Comparison of ENCODE assay signal across 7 mouse cellular contexts in the genomic region with DNA sequence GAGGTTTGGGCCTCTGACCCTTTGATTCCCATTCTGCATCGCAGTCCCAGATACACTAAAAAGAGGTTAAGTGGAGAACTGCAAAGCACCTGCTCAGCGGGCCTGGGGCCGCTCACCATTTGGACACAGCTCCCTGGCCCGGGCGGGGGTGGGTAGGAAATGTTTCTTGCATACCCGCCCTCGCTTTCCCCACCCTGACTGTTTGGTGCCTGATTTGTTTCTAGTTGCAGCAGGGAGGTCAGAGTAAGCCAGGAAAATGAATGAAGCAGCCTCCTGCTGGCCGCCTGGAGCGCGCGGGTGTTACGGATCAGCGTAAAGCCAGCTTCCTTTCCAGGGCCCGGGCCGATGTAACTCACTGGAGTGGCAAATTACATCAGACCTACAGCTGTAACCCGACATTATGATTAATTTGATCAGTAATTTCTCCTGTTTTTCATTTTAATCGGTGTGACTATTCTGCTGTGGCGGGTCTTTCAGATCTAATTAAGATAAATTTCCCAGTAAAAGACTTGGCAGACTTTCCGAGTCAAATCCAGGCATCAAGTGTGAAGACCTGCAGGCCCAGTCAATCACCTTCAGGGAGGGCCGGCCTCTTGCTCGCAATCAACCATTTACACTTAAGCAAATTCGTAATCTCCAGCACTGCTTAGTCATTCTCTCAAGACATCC.
A peak's percentile ranks its signal among the peaks of the same experiment; 100 is the strongest.
DNase-seq lines count a peak whose midpoint lies in the region; ATAC-seq and TF ChIP-seq lines count a peak whose summit lies in the region.

No protein-coding gene starts in this region.

- no peaks in the 10 kb centered on the region for H3K4me1 ChIP-seq in liver, embryonic 11.5 days (replicated peaks; ENCODE audit: control insufficient read depth, insufficient read depth, low read length)
- H3K4me1 ChIP-seq in kidney, embryonic 16.5 days (ENCODE audit: insufficient read depth, low read length): peaks cover 6% of the 10 kb centered on the region; the same call in 1 of the 2 replicates
- no peaks in the 10 kb centered on the region for H3K4me1 ChIP-seq in neural tube, embryonic 11.5 days (ENCODE audit: control insufficient read depth, insufficient read depth, low read length)

- DNase-seq in liver, embryonic 11.5 days (ENCODE audit: low spot score): peak; percentile 33
- no peak for DNase-seq in liver
- DNase-seq in cerebellum, postnatal 4 days (ENCODE audit: low spot score in 2 of 2): peak; percentile 27 to 61
- peak; percentile 19 to 21 for DNase-seq in frontal cortex, postnatal 36 days (ENCODE audit: low spot score in 2 of 2)
- peak; percentile 72 for DNase-seq in neural tube, embryonic 11.5 days (ENCODE audit: low spot score)
- no peak for DNase-seq in gastrocnemius, adult 2 months

- no peaks in the 10 kb centered on the region for H3K36me3 ChIP-seq in liver, embryonic 11.5 days (ENCODE audit: control insufficient read depth, insufficient read depth, low read length)
- H3K36me3 ChIP-seq in kidney, embryonic 16.5 days (ENCODE audit: insufficient read depth, low read length): no peaks in the 10 kb centered on the region
- H3K36me3 ChIP-seq in neural tube, embryonic 11.5 days (ENCODE audit: control insufficient read depth, insufficient read depth, low read length): no peaks in the 10 kb centered on the region

- 19% methylated on average over 22 of the region's 22 CpGs for WGBS in liver, embryonic 11.5 days
- WGBS in kidney, embryonic 16.5 days: 4% methylated on average over 22 of the region's 22 CpGs
- 5% methylated on average over 22 of the region's 22 CpGs for WGBS in neural tube, embryonic 11.5 days

- H3K27ac ChIP-seq in liver, embryonic 11.5 days (ENCODE audit: low read depth, low read length): no peak overlapping the region
- no peak overlapping the region for H3K27ac ChIP-seq in kidney, embryonic 16.5 days (ENCODE audit: low read length)
- no peak overlapping the region for H3K27ac ChIP-seq in neural tube, embryonic 11.5 days (ENCODE audit: low read depth, low read length)
- no peak overlapping the region for H3K27ac ChIP-seq in gastrocnemius, adult 2 months

- H3K9me3 ChIP-seq in liver, embryonic 11.5 days (ENCODE audit: control insufficient read depth, low read length): no peaks in the 10 kb centered on the region
- H3K9me3 ChIP-seq in kidney, embryonic 16.5 days (ENCODE audit: low read length): no peaks in the 10 kb centered on the region
- no peaks in the 10 kb centered on the region for H3K9me3 ChIP-seq in neural tube, embryonic 11.5 days (ENCODE audit: control insufficient read depth, low read length)

- no peak overlapping the region for H3K4me2 ChIP-seq in liver, embryonic 11.5 days
- H3K4me2 ChIP-seq in kidney, embryonic 16.5 days (replicated peaks; ENCODE audit: low read depth, low read length): peak overlapping the region; percentile 41
- H3K4me2 ChIP-seq in neural tube, embryonic 11.5 days (ENCODE audit: low read depth): peak overlapping the region; percentile 22; the same call in 1 of the 2 replicates

- H3K4me3 ChIP-seq in liver, embryonic 11.5 days (ENCODE audit: low read depth, low read length): no peak overlapping the region
- H3K4me3 ChIP-seq in kidney, embryonic 16.5 days (ENCODE audit: low read length): 0 out of 2 replicates have a peak overlapping the region, but pooled peaks have one; percentile 15
- H3K4me3 ChIP-seq in neural tube, embryonic 11.5 days (ENCODE audit: low read depth, low read length): no peak overlapping the region
- no peak overlapping the region for H3K4me3 ChIP-seq in gastrocnemius, adult 2 months

- H3K9ac ChIP-seq in liver, embryonic 11.5 days (ENCODE audit: low read depth, low read length): no peak overlapping the region
- no peak overlapping the region for H3K9ac ChIP-seq in kidney, embryonic 16.5 days (replicated peaks; ENCODE audit: low read length)
- no peak overlapping the region; the same call in 1 of the 2 replicates for H3K9ac ChIP-seq in neural tube, embryonic 11.5 days (ENCODE audit: low read length)

- intact Hi-C loops in gastrocnemius, adult 2 months (cut with DNase I): no loop called here

- no peaks in the 10 kb centered on the region; the same call in 1 of the 2 replicates for H3K27me3 ChIP-seq in liver, embryonic 11.5 days (replicated peaks; ENCODE audit: control insufficient read depth, insufficient read depth, low read length)
- H3K27me3 ChIP-seq in kidney, embryonic 16.5 days (ENCODE audit: insufficient read depth, low read length): peaks cover 51% of the 10 kb centered on the region
- H3K27me3 ChIP-seq in neural tube, embryonic 11.5 days (ENCODE audit: control insufficient read depth, insufficient read depth, low read length): no peaks in the 10 kb centered on the region

- no peak for TF ChIP-seq CTCF in gastrocnemius, adult 2 months (IDR thresholded peaks at IDR 0.05)

- ATAC-seq in liver, embryonic 11.5 days (replicated peaks; ENCODE audit: low FRiP score): no peak
- peak; percentile 97 for ATAC-seq in kidney, embryonic 16.5 days (ENCODE audit: low FRiP score, low TSS enrichment)
- ATAC-seq in neural tube, embryonic 11.5 days (ENCODE audit: insufficient read depth, low FRiP score, low TSS enrichment): peak; percentile 89

Comparison
In these comparisons a context has a peak if more than half of its experiments do, and no peak if none do; other contexts are left out.
1. DNase-seq: peak in liver, embryonic 11.5 days (single experiment), cerebellum, postnatal 4 days (2 of 2), frontal cortex, postnatal 36 days (2 of 2) and neural tube, embryonic 11.5 days (single experiment); none in liver (single experiment) and gastrocnemius, adult 2 months (single experiment).